Mouse (Mus musculus) spleen, adult 2 months (tissue): Measurements from ENCODE around the gene Mybbp1a.

Experiments
- CTCF ChIP-seq: fragments of 200-500 bp; IDR thresholded peaks from 2 replicates; pipeline ENCODE4 v1.5.1; 2011; ENCODE audit warnings: mild to moderate bottlenecking, inconsistent platforms; ENCODE audit not compliant: insufficient read depth, insufficient read length, insufficient replicate concordance; ENCODE audit errors: extremely low read depth
- POLR2A ChIP-seq: fragments of 200-500 bp; IDR thresholded peaks from 2 replicates; pipeline ENCODE4 v1.6.1; 2011; ENCODE audit warnings: low read depth, low read length, inconsistent platforms

DNA sequence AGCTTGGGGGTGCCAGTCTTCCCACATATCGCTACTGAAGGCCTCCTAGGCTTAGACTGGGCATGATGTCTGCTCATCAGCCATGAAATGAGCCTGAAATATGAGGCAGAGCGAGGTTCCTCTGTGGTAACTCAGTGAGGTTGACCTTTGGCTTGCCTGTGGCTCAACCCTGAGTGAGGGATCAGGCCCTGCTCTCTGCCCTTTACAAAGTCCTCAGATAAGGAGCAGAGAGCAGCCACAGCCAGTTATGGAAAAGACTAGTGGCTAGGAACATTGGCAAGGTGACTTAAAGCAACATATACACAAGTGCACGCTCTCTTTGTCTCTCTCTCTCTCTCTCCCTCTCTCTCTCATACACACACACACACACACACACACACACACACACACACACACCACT is 33.8 kb downstream of the Mybbp1a start:
- TF ChIP-seq CTCF (no peak), POLR2A (no peak)
